Mouse (Mus musculus) megakaryocyte progenitor cell, adult 5-6 weeks (primary cell): ENCODE results near the gene Bcl2l11. TPM values are rescaled to one million over a fixed set of nuclear protein-coding genes. Genes with fewer than 3 reads are reported as not detected.
"Not testable (repeated sequence)": the region's sequence is repeated elsewhere in the genome, so short reads cannot be mapped to it uniquely, and the experiment has no call there.

Experiments used
- ATAC-seq: replicated peaks from 2 replicates; pipeline ENCODE4 v1.8.0; 2016; ENCODE audit warnings: mild to moderate bottlenecking, moderate TSS enrichment, inconsistent platforms; ENCODE audit not compliant: poor library complexity
- total RNA-seq, 2 experiments: library from RNA; stranded (forward) in 1 of 2; stranded (reverse) in 1 of 2; fragments of 157-497, 149-512 nt in 1 of 2; fragments of 200-1000 nt in 1 of 2; gene quantifications; 2 replicates each; pipeline versions ENCODE4 v1.2.3 to v1.2.4; 2015 to 2017

Bcl2l11 gene
- total RNA-seq (2015) (10.1 and 11.9 TPM in 2 replicates), total RNA-seq (2017) (8.8 and 16.0 TPM in 2 replicates)

GRCm38 (mm10) chr2:128125635-128126470, at the start of gene Bcl2l11:
Bcl2l11 (plus strand) TSS chr2:128126038.
- ATAC-seq, result peak; percentile 61

GRCm38 (mm10) chr2:128076936-128077335, 48.9 kb upstream of the Bcl2l11 start:
- no peak for ATAC-seq

GRCm38 (mm10) chr2:128078859-128079258, 47.0 kb upstream of the Bcl2l11 start:
- ATAC-seq, result peak; percentile 46; the same call in 1 of the 2 replicates

- ATAC-seq, result no peak
Measured at GRCm38 (mm10) chr2:128079316-128079715, 46.5 kb upstream of the Bcl2l11 start.

- ATAC-seq, result no peak
Measured at GRCm38 (mm10) chr2:128083844-128084243, 42.0 kb upstream of the Bcl2l11 start.

- ATAC-seq, result peak; percentile 87
Measured at GRCm38 (mm10) chr2:128084607-128085006, 41.2 kb upstream of the Bcl2l11 start.

- peak; percentile 54 for ATAC-seq
Measured at GRCm38 (mm10) chr2:128085481-128085880, 40.4 kb upstream of the Bcl2l11 start.

- ATAC-seq, result no peak
Measured at GRCm38 (mm10) chr2:128086301-128086886, 39.4 kb upstream of the Bcl2l11 start.

- ATAC-seq, result no peak
Measured at GRCm38 (mm10) chr2:128086996-128087526, 38.8 kb upstream of the Bcl2l11 start.

- no peak for ATAC-seq
Measured at GRCm38 (mm10) chr2:128087798-128088545, 37.9 kb upstream of the Bcl2l11 start.

GRCm38 (mm10) chr2:128090283-128090885, 35.5 kb upstream of the Bcl2l11 start:
- ATAC-seq, result no peak

GRCm38 (mm10) chr2:128091431-128092369, 34.1 kb upstream of the Bcl2l11 start:
- ATAC-seq, result no peak

GRCm38 (mm10) chr2:128092451-128092850, 33.4 kb upstream of the Bcl2l11 start:
- no peak for ATAC-seq

- peak; percentile 44; the same call in 1 of the 2 replicates for ATAC-seq
Measured at GRCm38 (mm10) chr2:128094196-128094595, 31.6 kb upstream of the Bcl2l11 start.

GRCm38 (mm10) chr2:128094602-128095001, 31.2 kb upstream of the Bcl2l11 start:
- ATAC-seq, result no peak

- no peak for ATAC-seq
Measured at GRCm38 (mm10) chr2:128095270-128095669, 30.6 kb upstream of the Bcl2l11 start.

GRCm38 (mm10) chr2:128096070-128096469, 29.8 kb upstream of the Bcl2l11 start:
- ATAC-seq, result no peak

- not testable (repeated sequence) for ATAC-seq
Measured at GRCm38 (mm10) chr2:128098118-128098517, 27.7 kb upstream of the Bcl2l11 start.

- no peak for ATAC-seq
Measured at GRCm38 (mm10) chr2:128102086-128102485, 23.8 kb upstream of the Bcl2l11 start.

GRCm38 (mm10) chr2:128104815-128105214, 21.0 kb upstream of the Bcl2l11 start:
- no peak for ATAC-seq
